Mouse (Mus musculus) hindbrain, embryonic 15.5 days (tissue): ENCODE results near the gene Emsy. TPM values are rescaled to one million over a fixed set of nuclear protein-coding genes. Genes with fewer than 3 reads are reported as not detected.

Experiments
- ATAC-seq: fragments of 200-750 bp; cut with Nextera tagmentation; 2 replicates; pipeline ENCODE4 v1.8.0; 2017; ENCODE audit warnings: low read depth, moderate number of reproducible peaks, moderate TSS enrichment; ENCODE audit not compliant: low FRiP score
- H3K27ac ChIP-seq: fragments of 300-500 bp; sonication (generic); replicated peaks from 2 replicates; pipeline ENCODE4 v1.5.1; 2015; ENCODE audit warnings: mild to moderate bottlenecking, inconsistent platforms
- H3K27me3 ChIP-seq: fragments of 300-500 bp; sonication (generic); 2 replicates; pipeline ENCODE4 v1.6.1; 2015; ENCODE audit warnings: control low read depth, inconsistent platforms
- H3K36me3 ChIP-seq: fragments of 300-500 bp; sonication (generic); 2 replicates; pipeline ENCODE4 v1.6.1; 2015; ENCODE audit warnings: control low read depth, inconsistent platforms
- H3K4me1 ChIP-seq: fragments of 300-500 bp; sonication (generic); replicated peaks from 2 replicates; pipeline ENCODE4 v1.6.1; 2015; ENCODE audit warnings: control low read depth, inconsistent platforms
- H3K4me2 ChIP-seq: fragments of 300-500 bp; sonication (generic); 2 replicates; pipeline ENCODE4 v1.6.1; 2015; ENCODE audit warnings: moderate library complexity, mild to moderate bottlenecking, inconsistent platforms
- H3K4me3 ChIP-seq: fragments of 300-500 bp; sonication (generic); 2 replicates; pipeline ENCODE4 v1.5.1; 2015; ENCODE audit warnings: mild to moderate bottlenecking, inconsistent platforms
- H3K9ac ChIP-seq: fragments of 300-500 bp; sonication (generic); 2 replicates; pipeline ENCODE4 v1.6.1; 2015; ENCODE audit warnings: inconsistent platforms
- H3K9me3 ChIP-seq: fragments of 300-500 bp; sonication (generic); 2 replicates; pipeline ENCODE4 v1.6.1; 2016; ENCODE audit warnings: control low read depth, inconsistent platforms
- WGBS: fragments of 180-500 bp; shearing (Covaris S2); methylation state at CpG from one replicate; pipeline ENCODE4 v1.1.7; 2015; 5-methylcytosine and 5-hydroxymethylcytosine counted together
- polyA plus RNA-seq: library from polyadenylated mRNA; unstranded; fragments of >200 nt; fragmentation: Nextera tagmentation; extraction: Ambion mirVana; gene quantifications from 2 replicates; pipeline ENCODE4 v1.2.1, GENCODE M21; 2015

Gene Emsy
- polyA plus RNA-seq, 1 experiment from 2014 or later = 33.4 TPM

DNA sequence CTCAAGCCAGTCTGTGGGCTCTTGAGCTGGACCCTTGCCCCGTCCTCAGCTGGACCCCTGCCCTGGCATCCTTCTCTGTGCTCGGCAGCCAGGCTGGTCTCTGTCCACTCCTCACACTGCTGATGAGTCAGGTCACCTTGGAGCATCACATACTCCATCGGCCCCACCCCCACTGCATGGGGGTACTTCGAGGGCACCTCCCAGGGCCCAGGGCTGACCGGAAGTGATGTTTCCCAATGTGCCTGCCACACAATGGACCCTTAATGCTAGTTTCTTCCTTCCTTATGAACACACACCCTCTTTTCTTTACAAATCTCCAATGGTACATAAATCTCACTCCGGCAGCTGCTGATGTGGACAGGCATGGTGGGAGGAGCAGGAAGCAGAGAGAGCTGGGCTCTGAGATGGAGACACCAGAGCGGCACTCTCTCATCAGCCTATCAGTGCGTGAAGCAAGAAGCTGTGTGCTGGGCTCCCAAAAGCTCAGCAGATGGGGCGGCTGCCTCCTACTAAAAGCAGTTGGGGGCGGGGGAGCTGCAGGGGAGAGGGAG is 83.3 kb downstream of the Emsy start:
- H3K27ac ChIP-seq = no peak overlapping the region
- 61% methylated on average over 10 of the region's 10 CpGs for WGBS
- H3K4me3 ChIP-seq = no peak overlapping the region
- H3K36me3 ChIP-seq = no peaks in the 10 kb centered on the region
- no peaks in the 10 kb centered on the region for H3K9me3 ChIP-seq
- peaks cover 11% of the 10 kb centered on the region; the same call in 1 of the 2 replicates for H3K4me1 ChIP-seq
- no peaks in the 10 kb centered on the region for H3K27me3 ChIP-seq
- ATAC-seq = no peak
- H3K4me2 ChIP-seq = no peak overlapping the region
- no peak overlapping the region for H3K9ac ChIP-seq

- WGBS = 31% methylated on average over 10 of the region's 10 CpGs
These were observed 84.2 kb downstream of the Emsy start for GRCm38 (mm10) chr7:98572223-98572868.

GRCm38 (mm10) chr7:98570824-98571505 is 85.6 kb downstream of the Emsy start:
- no peak overlapping the region for H3K4me2 ChIP-seq
- ATAC-seq = no peak
- H3K9ac ChIP-seq = no peak overlapping the region
- no peak overlapping the region for H3K4me3 ChIP-seq
- no peaks in the 10 kb centered on the region for H3K27me3 ChIP-seq
- no peaks in the 10 kb centered on the region for H3K9me3 ChIP-seq
- WGBS = 78% methylated on average over 8 of the region's 8 CpGs
- peaks cover 11% of the 10 kb centered on the region; the same call in 1 of the 2 replicates for H3K4me1 ChIP-seq
- H3K27ac ChIP-seq = no peak overlapping the region
- no peaks in the 10 kb centered on the region for H3K36me3 ChIP-seq

More at GRCm38 (mm10) chr7:98572223-98572868, 84.2 kb downstream of the Emsy start:
- peak overlapping the region; percentile 15; the same call in 1 of the 2 replicates for H3K27ac ChIP-seq
- no peaks in the 10 kb centered on the region for H3K9me3 ChIP-seq
- peaks cover 11% of the 10 kb centered on the region; the same call in 1 of the 2 replicates for H3K4me1 ChIP-seq
- H3K9ac ChIP-seq = no peak overlapping the region
- no peak overlapping the region for H3K4me2 ChIP-seq
- no peaks in the 10 kb centered on the region for H3K27me3 ChIP-seq
- H3K4me3 ChIP-seq = no peak overlapping the region
- no peaks in the 10 kb centered on the region for H3K36me3 ChIP-seq
- ATAC-seq = no peak

DNA sequence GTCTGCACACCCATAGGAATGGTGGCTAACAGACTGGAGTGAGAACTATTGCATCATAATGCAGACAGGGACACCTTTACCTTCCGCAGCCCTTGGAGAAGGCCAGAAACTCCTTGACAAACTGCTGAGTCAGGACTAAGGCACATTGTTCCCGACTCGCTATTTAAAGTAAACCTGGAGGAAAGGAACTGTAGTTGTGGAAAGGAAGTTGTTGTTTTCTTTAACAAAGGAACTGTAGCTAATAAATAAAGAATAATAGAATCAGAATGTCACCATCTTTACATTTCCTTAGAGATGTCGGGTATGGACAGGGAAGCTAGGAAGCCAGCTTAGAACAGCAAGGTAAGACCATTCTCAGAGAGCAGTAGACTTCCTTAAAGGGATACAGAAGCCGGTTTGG is 89.5 kb downstream of the Emsy start:
- H3K4me1 ChIP-seq = no peaks in the 10 kb centered on the region
- no peaks in the 10 kb centered on the region for H3K36me3 ChIP-seq
- WGBS = 39% methylated on average over 5 of the region's 5 CpGs
- no peak overlapping the region for H3K27ac ChIP-seq
- no peaks in the 10 kb centered on the region for H3K9me3 ChIP-seq
- no peak overlapping the region for H3K9ac ChIP-seq
- no peak for ATAC-seq
- H3K4me3 ChIP-seq = no peak overlapping the region
- no peaks in the 10 kb centered on the region for H3K27me3 ChIP-seq
- no peak overlapping the region for H3K4me2 ChIP-seq

GRCm38 (mm10) chr7:98564607-98565364 is 91.8 kb downstream of the Emsy start:
- 81% methylated on average over 9 of the region's 9 CpGs for WGBS
- Histone ChIP-seq H3K4me3 (no peak overlapping the region), H3K9ac (no peak overlapping the region), H3K36me3 (no peaks in the 10 kb centered on the region), H3K4me1 (no peaks in the 10 kb centered on the region), H3K4me2 (no peak overlapping the region), H3K27me3 (no peaks in the 10 kb centered on the region), H3K27ac (no peak overlapping the region), H3K9me3 (no peaks in the 10 kb centered on the region)
- ATAC-seq = no peak

DNA sequence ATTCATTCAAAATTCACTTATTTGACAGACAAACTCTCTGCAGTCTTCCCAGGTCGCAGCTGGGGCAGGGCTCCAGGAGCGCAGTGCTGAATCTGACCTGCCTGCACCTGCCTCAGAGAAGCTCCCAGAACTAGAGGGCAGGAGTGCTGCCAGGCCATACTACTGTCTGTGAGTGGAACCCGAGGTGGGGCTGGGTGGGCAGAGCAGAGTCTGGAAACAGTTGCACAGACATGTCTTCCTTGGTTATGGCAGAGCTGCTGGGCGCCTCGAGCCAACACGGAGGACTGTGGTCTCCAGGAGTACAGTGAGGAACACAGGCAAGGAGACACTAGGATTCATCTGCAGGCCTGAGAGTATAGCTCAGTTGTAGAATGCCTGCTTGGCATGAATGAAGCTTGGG is 92.6 kb downstream of the Emsy start:
- Histone ChIP-seq H3K27ac (no peak overlapping the region), H3K4me3 (no peak overlapping the region), H3K4me2 (no peak overlapping the region), H3K9me3 (no peaks in the 10 kb centered on the region), H3K4me1 (no peaks in the 10 kb centered on the region), H3K36me3 (no peaks in the 10 kb centered on the region), H3K9ac (no peak overlapping the region), H3K27me3 (no peaks in the 10 kb centered on the region)
- ATAC-seq = no peak
- WGBS = 97% methylated on average over 6 of the region's 6 CpGs

DNA sequence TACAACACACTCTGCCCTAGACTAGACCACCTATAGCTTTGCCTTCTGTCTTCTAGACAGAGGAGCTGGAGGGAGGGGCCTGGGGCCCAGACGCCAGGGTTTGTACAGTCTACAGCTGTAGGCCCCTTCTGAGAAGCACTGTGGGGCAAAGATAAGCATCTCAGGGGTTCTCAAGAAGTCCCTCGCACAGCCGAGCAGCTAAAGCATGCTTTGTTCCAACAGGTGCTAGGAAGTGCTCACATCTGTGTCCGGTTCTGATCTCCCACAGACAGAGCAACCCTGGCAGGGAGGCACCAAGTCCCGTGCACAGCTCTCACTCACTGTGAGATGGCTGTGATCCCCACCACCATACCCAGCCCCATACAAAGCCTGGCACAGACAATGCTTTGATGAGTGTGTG is 93.6 kb downstream of the Emsy start:
- no peak overlapping the region for H3K9ac ChIP-seq
- H3K4me1 ChIP-seq = no peaks in the 10 kb centered on the region
- no peak overlapping the region for H3K27ac ChIP-seq
- H3K36me3 ChIP-seq = no peaks in the 10 kb centered on the region
- WGBS = 81% methylated on average over 5 of the region's 5 CpGs
- no peaks in the 10 kb centered on the region for H3K9me3 ChIP-seq
- ATAC-seq = no peak
- no peak overlapping the region for H3K4me2 ChIP-seq
- H3K4me3 ChIP-seq = no peak overlapping the region
- H3K27me3 ChIP-seq = no peaks in the 10 kb centered on the region

DNA sequence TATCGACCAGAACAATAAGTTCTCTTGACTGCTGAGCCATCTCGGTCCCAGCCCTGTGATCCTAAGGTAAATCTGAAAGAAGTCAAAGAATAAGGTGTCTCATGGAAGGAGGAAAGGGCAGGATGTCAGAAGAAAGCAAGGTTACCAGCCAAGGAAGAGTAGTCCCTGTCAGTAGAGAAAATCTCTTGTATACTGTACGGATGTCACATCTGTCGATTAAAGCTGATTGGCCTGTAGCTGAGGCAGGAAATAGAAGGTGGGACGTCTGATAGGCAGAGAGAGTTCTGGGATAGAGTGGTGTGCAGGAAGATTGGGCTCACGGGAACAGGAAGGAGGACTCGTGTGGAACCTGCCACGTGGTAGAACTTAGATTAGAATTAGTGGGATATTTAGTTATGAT is 94.4 kb downstream of the Emsy start:
- 89% methylated on average over 8 of the region's 8 CpGs for WGBS
- ATAC-seq = no peak
- no peak overlapping the region for H3K9ac ChIP-seq

GRCm38 (mm10) chr7:98561556-98562164 is 94.9 kb downstream of the Emsy start:
- 84% methylated on average over 12 of the region's 12 CpGs for WGBS
- H3K4me2 ChIP-seq = no peak overlapping the region
- no peak overlapping the region for H3K4me3 ChIP-seq
- H3K9me3 ChIP-seq = no peaks in the 10 kb centered on the region
- no peak overlapping the region for H3K9ac ChIP-seq
- no peak overlapping the region for H3K27ac ChIP-seq
- H3K36me3 ChIP-seq = no peaks in the 10 kb centered on the region
- H3K27me3 ChIP-seq = no peaks in the 10 kb centered on the region
- no peaks in the 10 kb centered on the region for H3K4me1 ChIP-seq
- ATAC-seq = no peak

More for the DNA sequence above, 94.4 kb downstream of the Emsy start:
- Histone ChIP-seq H3K36me3 (no peaks in the 10 kb centered on the region), H3K9me3 (no peaks in the 10 kb centered on the region), H3K4me3 (no peak overlapping the region), H3K27ac (no peak overlapping the region), H3K27me3 (no peaks in the 10 kb centered on the region), H3K4me2 (no peak overlapping the region), H3K4me1 (no peaks in the 10 kb centered on the region)

- Histone ChIP-seq H3K9me3 (no peaks in the 10 kb centered on the region), H3K27me3 (no peaks in the 10 kb centered on the region), H3K9ac (no peak overlapping the region), H3K4me3 (no peak overlapping the region), H3K27ac (no peak overlapping the region), H3K36me3 (no peaks in the 10 kb centered on the region), H3K4me1 (no peaks in the 10 kb centered on the region), H3K4me2 (no peak overlapping the region)
- no peak for ATAC-seq
- WGBS = 77% methylated on average over 9 of the region's 9 CpGs
These were observed 98.3 kb downstream of the Emsy start for GRCm38 (mm10) chr7:98558128-98558921.

DNA sequence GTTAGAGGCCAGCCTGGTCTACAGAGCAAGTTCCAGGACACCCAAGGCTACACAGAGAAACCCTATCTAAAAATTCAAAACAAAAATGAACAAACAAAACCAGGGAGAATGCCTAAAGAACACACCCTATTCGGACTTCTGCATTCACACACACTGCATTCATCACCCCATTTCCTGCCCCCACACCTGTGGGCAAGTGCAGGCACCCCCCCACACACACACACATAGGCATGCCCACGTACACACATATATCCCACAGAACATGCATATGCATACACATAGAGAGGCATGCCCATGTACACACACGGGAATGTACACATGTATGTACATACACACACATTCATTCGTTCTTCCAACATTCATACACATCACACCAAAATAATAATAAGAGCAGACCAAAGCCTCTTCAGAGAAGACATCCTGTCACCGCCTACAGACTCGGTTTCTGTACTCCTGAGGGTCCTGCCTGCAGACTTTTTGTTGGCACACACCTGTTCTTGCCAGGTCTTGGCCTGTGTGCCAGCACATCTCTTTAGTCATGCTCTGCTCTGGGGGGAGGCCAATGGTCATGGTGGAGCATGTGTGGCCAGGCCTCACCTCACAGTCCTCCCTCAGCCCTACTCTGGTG is 99.7 kb downstream of the Emsy start:
- Histone ChIP-seq H3K9ac (no peak overlapping the region), H3K4me1 (no peaks in the 10 kb centered on the region), H3K27ac (no peak overlapping the region), H3K36me3 (no peaks in the 10 kb centered on the region), H3K4me3 (no peak overlapping the region), H3K9me3 (no peaks in the 10 kb centered on the region), H3K27me3 (no peaks in the 10 kb centered on the region), H3K4me2 (no peak overlapping the region)
- ATAC-seq = no peak
- WGBS = 86% methylated on average over 6 of the region's 6 CpGs
